Mouse (Mus musculus): ENCODE data around the gene Apol11b. TPM values are rescaled to one million over a fixed set of nuclear protein-coding genes. Genes with fewer than 3 reads are reported as not detected.

The Apol11b gene
- total RNA-seq, 2 experiments from 2014 or later = 0.17 to 0.77 TPM

Other genes with a start within 250 kb of the Apol11b start
- gene Apol7a, start 244.2 kb downstream of the Apol11b start, total RNA-seq (2021) = under 1 TPM; 0.17 to 0.34 TPM
- gene Apol9a, start 232.2 kb downstream of the Apol11b start, total RNA-seq (2021) = under 1 TPM in 1 of 2 experiments, not detected in 1; 0.17 TPM
- gene Apol7b, start 195.8 kb downstream of the Apol11b start, total RNA-seq (2021) = under 1 TPM in 1 of 2 experiments, not detected in 1; 0.29 TPM
- not detected for gene Apol10a, start 166.2 kb downstream of the Apol11b start, total RNA-seq (2021)
- gene Apol11a, start 135.0 kb downstream of the Apol11b start, total RNA-seq (2021) = not detected
- not detected for gene Apol7c, start 110.0 kb downstream of the Apol11b start, total RNA-seq (2021)
- gene 1700025B11Rik, start 81.4 kb downstream of the Apol11b start, total RNA-seq (2021) = not detected
- under 1 TPM; 0.22 to 0.36 TPM for gene Apol10b, start 47.2 kb downstream of the Apol11b start, total RNA-seq (2021)
- not detected for gene Gm36245, start 44.0 kb downstream of the Apol11b start, total RNA-seq (2021)
- under 1 TPM in 1 of 2 experiments, not detected in 1; 0.15 TPM for gene Apol7e, start 55.6 kb upstream of the Apol11b start, total RNA-seq (2021)
- gene Apol9b, start 85.8 kb upstream of the Apol11b start, total RNA-seq (2021) = not detected
- gene Apol8, start 113.7 kb upstream of the Apol11b start, total RNA-seq (2021) = not detected
- gene Myh9, start 198.9 kb upstream of the Apol11b start, total RNA-seq (2021) = 100 to 1,000 TPM; 206 to 221 TPM